Mouse (Mus musculus): ENCODE data around the gene Hip1r. TPM values are rescaled to one million over a fixed set of nuclear protein-coding genes. Genes with fewer than 3 reads are reported as not detected.

Hip1r gene
- polyA plus RNA-seq, 1 experiment, result 18.3 TPM

- no peak for DNase-seq
- no peak for TF ChIP-seq POLR2A (IDR thresholded peaks at IDR 0.05; ENCODE audit: low read depth, low read length)
- TF ChIP-seq CTCF (conservative IDR thresholded peaks at IDR 0.05; ENCODE audit: insufficient read depth, insufficient read length, low read depth, low read length), result no peak
- 64% methylated on average over 9 of the region's 9 CpGs for WGBS
- no peak overlapping the region for H3K4me3 ChIP-seq (ENCODE audit: insufficient read depth, low read depth, low read length)
- H3K36me3 ChIP-seq (ENCODE audit: control insufficient read depth, insufficient read depth, low read length), result no peaks in the 10 kb centered on the region
- no peaks in the 10 kb centered on the region for H3K27me3 ChIP-seq (replicated peaks; ENCODE audit: control insufficient read depth, insufficient read depth, low read length)
- no peak overlapping the region for H3K27ac ChIP-seq (ENCODE audit: insufficient read depth, low read depth, low read length)
- no peaks in the 10 kb centered on the region for H3K4me1 ChIP-seq (ENCODE audit: control insufficient read depth, insufficient read depth, low read length)
These were observed 67.7 kb downstream of the Hip1r start for GRCm38 (mm10) chr5:124041097-124041496.

GRCm38 (mm10) chr5:124043212-124043978 is 70.0 kb downstream of the Hip1r start:
- H3K27ac ChIP-seq (ENCODE audit: insufficient read depth, low read depth, low read length), result no peak overlapping the region
- DNase-seq, result no peak
- no peaks in the 10 kb centered on the region for H3K4me1 ChIP-seq (ENCODE audit: control insufficient read depth, insufficient read depth, low read length)
- no peaks in the 10 kb centered on the region for H3K27me3 ChIP-seq (replicated peaks; ENCODE audit: control insufficient read depth, insufficient read depth, low read length)
- H3K36me3 ChIP-seq (ENCODE audit: control insufficient read depth, insufficient read depth, low read length), result no peaks in the 10 kb centered on the region
- TF ChIP-seq CTCF (conservative IDR thresholded peaks at IDR 0.05; ENCODE audit: insufficient read depth, insufficient read length, low read depth, low read length) (no peak), POLR2A (IDR thresholded peaks at IDR 0.05; ENCODE audit: low read depth, low read length) (no peak)
- H3K4me3 ChIP-seq (ENCODE audit: insufficient read depth, low read depth, low read length), result no peak overlapping the region
- 74% methylated on average over 10 of the region's 10 CpGs for WGBS

- TF ChIP-seq CTCF (conservative IDR thresholded peaks at IDR 0.05; ENCODE audit: insufficient read depth, insufficient read length, low read depth, low read length) (0 out of 2 replicates have a peak, but pooled peaks have one; percentile 7), POLR2A (IDR thresholded peaks at IDR 0.05; ENCODE audit: low read depth, low read length) (no peak)
- Histone ChIP-seq H3K4me3 (ENCODE audit: insufficient read depth, low read depth, low read length) (no peak overlapping the region), H3K27me3 (replicated peaks; ENCODE audit: control insufficient read depth, insufficient read depth, low read length) (no peaks in the 10 kb centered on the region), H3K36me3 (ENCODE audit: control insufficient read depth, insufficient read depth, low read length) (no peaks in the 10 kb centered on the region), H3K4me1 (ENCODE audit: control insufficient read depth, insufficient read depth, low read length) (no peaks in the 10 kb centered on the region), H3K27ac (ENCODE audit: insufficient read depth, low read depth, low read length) (no peak overlapping the region)
- no peak for DNase-seq
- WGBS, result 82% methylated on average over 5 of the region's 5 CpGs
These were observed 70.6 kb downstream of the Hip1r start for GRCm38 (mm10) chr5:124043999-124044398.

GRCm38 (mm10) chr5:124045453-124046010 is 72.1 kb downstream of the Hip1r start:
- WGBS, result 64% methylated on average over 11 of the region's 11 CpGs
- Histone ChIP-seq H3K4me3 (ENCODE audit: insufficient read depth, low read depth, low read length) (no peak overlapping the region), H3K27ac (ENCODE audit: insufficient read depth, low read depth, low read length) (no peak overlapping the region), H3K4me1 (ENCODE audit: control insufficient read depth, insufficient read depth, low read length) (no peaks in the 10 kb centered on the region), H3K27me3 (replicated peaks; ENCODE audit: control insufficient read depth, insufficient read depth, low read length) (no peaks in the 10 kb centered on the region), H3K36me3 (ENCODE audit: control insufficient read depth, insufficient read depth, low read length) (no peaks in the 10 kb centered on the region)
- no peak for TF ChIP-seq CTCF (conservative IDR thresholded peaks at IDR 0.05; ENCODE audit: insufficient read depth, insufficient read length, low read depth, low read length)
- TF ChIP-seq POLR2A (IDR thresholded peaks at IDR 0.05; ENCODE audit: low read depth, low read length), result no peak
- DNase-seq, result no peak

GRCm38 (mm10) chr5:124046741-124047401 is 73.4 kb downstream of the Hip1r start:
- DNase-seq, result no peak

GRCm38 (mm10) chr5:124049249-124050045 is 76.0 kb downstream of the Hip1r start:
- no peaks in the 10 kb centered on the region for H3K36me3 ChIP-seq (ENCODE audit: control insufficient read depth, insufficient read depth, low read length)
- DNase-seq, result no peak
- WGBS, result 63% methylated on average over 15 of the region's 15 CpGs
- no peaks in the 10 kb centered on the region for H3K27me3 ChIP-seq (replicated peaks; ENCODE audit: control insufficient read depth, insufficient read depth, low read length)
- no peak overlapping the region for H3K27ac ChIP-seq (ENCODE audit: insufficient read depth, low read depth, low read length)
- no peaks in the 10 kb centered on the region for H3K4me1 ChIP-seq (ENCODE audit: control insufficient read depth, insufficient read depth, low read length)
- TF ChIP-seq CTCF (conservative IDR thresholded peaks at IDR 0.05; ENCODE audit: insufficient read depth, insufficient read length, low read depth, low read length) (no peak), POLR2A (IDR thresholded peaks at IDR 0.05; ENCODE audit: low read depth, low read length) (no peak)
- H3K4me3 ChIP-seq (ENCODE audit: insufficient read depth, low read depth, low read length), result no peak overlapping the region

More at GRCm38 (mm10) chr5:124046741-124047401, 73.4 kb downstream of the Hip1r start:
- Histone ChIP-seq H3K36me3 (ENCODE audit: control insufficient read depth, insufficient read depth, low read length) (no peaks in the 10 kb centered on the region), H3K4me1 (ENCODE audit: control insufficient read depth, insufficient read depth, low read length) (no peaks in the 10 kb centered on the region), H3K27me3 (replicated peaks; ENCODE audit: control insufficient read depth, insufficient read depth, low read length) (no peaks in the 10 kb centered on the region), H3K4me3 (ENCODE audit: insufficient read depth, low read depth, low read length) (no peak overlapping the region), H3K27ac (ENCODE audit: insufficient read depth, low read depth, low read length) (no peak overlapping the region)
- 74% methylated on average over 7 of the region's 7 CpGs for WGBS
- TF ChIP-seq CTCF (conservative IDR thresholded peaks at IDR 0.05; ENCODE audit: insufficient read depth, insufficient read length, low read depth, low read length), result no peak
- TF ChIP-seq POLR2A (IDR thresholded peaks at IDR 0.05; ENCODE audit: low read depth, low read length), result no peak
